Mouse (Mus musculus) heart, postnatal 0 days (tissue): ENCODE measurements around the gene Gm9964.

Experiments used
- CTCF ChIP-seq: IDR thresholded peaks from 2 replicates; pipeline ENCODE4 v1.5.1; 2016; ENCODE audit warnings: antibody characterized with exemption, control low read depth, low read depth
- EP300 ChIP-seq: IDR thresholded peaks from 2 replicates; pipeline ENCODE4 v1.6.1; 2016; ENCODE audit warnings: antibody characterized with exemption, low read depth

DNA sequence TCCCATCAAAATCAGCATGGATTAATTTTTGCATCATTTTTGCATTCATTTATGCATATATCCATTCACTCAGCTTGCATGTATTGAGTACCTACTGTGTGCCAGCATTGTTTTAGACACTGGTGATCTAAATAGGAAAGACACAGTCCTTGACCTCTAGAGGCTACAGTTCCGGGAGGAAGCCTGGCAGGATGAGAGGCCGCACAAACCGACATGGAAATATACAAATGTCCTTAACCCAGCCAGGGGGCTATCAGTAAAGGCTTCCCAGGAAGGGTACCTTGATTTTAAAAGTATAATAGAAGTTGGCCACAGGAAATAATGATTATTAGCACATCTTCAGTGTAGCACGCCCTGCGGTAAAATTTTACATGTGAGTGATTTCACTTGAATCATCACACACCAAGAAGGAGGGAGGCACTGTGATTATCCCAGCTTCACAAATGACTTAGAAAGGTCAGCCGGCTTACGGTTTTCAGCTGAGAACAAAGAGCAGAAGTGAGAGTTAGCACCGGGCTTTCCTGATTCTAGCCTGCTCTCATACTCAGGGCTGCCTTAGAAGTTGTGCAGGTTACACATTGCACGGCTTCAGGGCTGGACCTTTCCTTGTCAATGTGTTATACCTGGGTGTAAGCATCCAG is 11.0 kb upstream of the Gm9964 start:
- no peak for TF ChIP-seq CTCF
- no peak for TF ChIP-seq EP300
